Mouse (Mus musculus): Measurements from ENCODE around the gene Chd2.

- no peak for TF ChIP-seq CTCF (IDR thresholded peaks at IDR 0.05)
- TF ChIP-seq EP300 (IDR thresholded peaks at IDR 0.05; ENCODE audit: insufficient read depth, low read depth, low read length): no peak
Observed at GRCm38 (mm10) chr7:73564131-73564530, 22.5 kb upstream of the Chd2 start.

Data from heart, adult 2 months (tissue).